Mouse (Mus musculus): ENCODE data around the gene 4930452B06Rik. TPM values are rescaled to one million over a fixed set of nuclear protein-coding genes. Genes with fewer than 3 reads are reported as not detected.

Gene 4930452B06Rik
- polyA plus RNA-seq (2016; fragmentation: Nextera tagmentation; extraction: Ambion mirVana), result 14.0 and 20.5 TPM in 2 replicates

DNA sequence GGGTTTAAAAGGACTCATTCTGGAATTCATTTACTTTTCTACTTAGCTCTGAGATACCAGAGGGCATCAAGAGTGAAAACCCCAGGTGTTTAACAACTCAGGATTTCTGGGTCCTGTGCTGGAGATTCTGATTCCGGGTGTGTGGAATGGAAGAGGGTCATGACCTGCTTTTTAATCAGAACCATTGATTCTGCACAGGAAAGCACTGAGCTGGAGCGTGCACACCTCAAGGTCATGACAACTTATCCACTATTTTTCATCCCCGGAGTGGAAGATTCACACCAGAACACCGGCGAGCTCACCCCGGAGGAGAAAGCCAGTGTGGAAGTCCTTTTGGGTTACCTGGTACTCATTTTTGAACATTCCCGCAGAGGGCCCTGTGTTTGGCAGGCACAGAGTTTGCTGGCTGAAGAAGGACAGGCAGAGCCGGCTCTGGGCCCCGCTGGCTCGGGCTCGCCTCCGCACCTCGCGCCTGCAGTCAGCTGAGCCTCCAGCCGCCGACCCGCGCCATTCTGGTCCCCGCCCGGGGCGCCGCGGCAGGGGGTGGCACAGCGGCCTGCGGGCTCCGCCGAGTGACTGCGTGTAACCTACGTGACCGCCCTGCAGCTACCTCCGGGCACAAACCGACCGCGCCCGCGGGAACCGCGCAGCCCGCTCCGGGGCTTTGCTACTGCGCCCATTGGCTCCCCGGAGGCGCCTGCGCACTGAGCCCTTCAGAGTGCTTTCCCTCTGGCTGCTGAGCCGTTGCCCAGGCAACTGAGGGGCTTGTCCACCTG lies at the start of gene 4930452B06Rik:
TSS of gene 4930452B06Rik (minus strand) at position 605 of the 776 bp plus-strand sequence.
- peak; percentile 93 for DNase-seq (ENCODE audit: low spot score)
- Histone ChIP-seq H3K4me1 (no peaks in the 10 kb centered on the region; the same call in 1 of the 2 replicates), H3K27ac (peak within 1 kb of the TSS; percentile 94), H3K9me3 (no peaks in the 10 kb centered on the region), H3K4me3 (peak within 1 kb of the TSS; percentile 82), H3K27me3 (ENCODE audit: insufficient read depth, poor library complexity, severe bottlenecking) (no peaks in the 10 kb centered on the region), H3K36me3 (0 out of 2 replicates have a peak, but pooled peaks cover 4% of the 10 kb centered on the region)
- WGBS, result 1% methylated on average over 45 of the region's 45 CpGs

- no peak for DNase-seq (ENCODE audit: low spot score)
- Histone ChIP-seq H3K4me3 (no peak overlapping the region), H3K36me3 (no peaks in the 10 kb centered on the region), H3K27ac (no peak overlapping the region), H3K4me1 (no peaks in the 10 kb centered on the region), H3K27me3 (ENCODE audit: insufficient read depth, poor library complexity, severe bottlenecking) (no peaks in the 10 kb centered on the region), H3K9me3 (no peaks in the 10 kb centered on the region)
- WGBS, result 89% methylated on average over 4 of the region's 4 CpGs
Measured at GRCm38 (mm10) chr14:8712674-8713073, 46.6 kb upstream of the 4930452B06Rik start.

DNA sequence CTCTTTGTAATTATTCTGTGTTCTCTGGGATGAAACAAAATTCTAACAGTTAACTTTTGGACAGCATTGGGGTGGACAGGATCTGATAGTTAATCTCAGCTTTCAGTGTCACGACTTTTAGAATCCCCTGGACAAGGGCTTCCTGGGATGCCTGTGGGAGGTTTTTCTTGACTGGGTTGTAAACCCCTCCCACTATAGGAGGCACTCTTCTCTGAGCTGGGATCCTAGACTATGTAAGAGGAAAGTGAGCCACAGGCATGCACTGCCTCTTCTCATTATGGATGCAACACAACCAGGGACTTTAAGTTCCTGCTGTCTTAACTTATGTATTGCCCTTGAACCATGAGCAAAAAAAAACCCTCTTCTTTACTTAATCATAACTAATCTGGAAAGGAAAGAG lies 23.4 kb upstream of the 4930452B06Rik start:
- Histone ChIP-seq H3K4me1 (no peaks in the 10 kb centered on the region), H3K36me3 (no peaks in the 10 kb centered on the region), H3K27me3 (ENCODE audit: insufficient read depth, poor library complexity, severe bottlenecking) (no peaks in the 10 kb centered on the region), H3K4me3 (no peak overlapping the region), H3K9me3 (no peaks in the 10 kb centered on the region), H3K27ac (no peak overlapping the region)
- DNase-seq (ENCODE audit: low spot score), result no peak
- 18% methylated on average over 1 of the region's 1 CpGs for WGBS

- no peaks in the 10 kb centered on the region for H3K27me3 ChIP-seq (ENCODE audit: insufficient read depth, poor library complexity, severe bottlenecking)
- H3K9me3 ChIP-seq, result no peaks in the 10 kb centered on the region
- H3K27ac ChIP-seq, result no peak overlapping the region
- H3K4me1 ChIP-seq, result no peaks in the 10 kb centered on the region
- 97% methylated on average over 1 of the region's 1 CpGs for WGBS
- no peak for DNase-seq (ENCODE audit: low spot score)
- no peaks in the 10 kb centered on the region for H3K36me3 ChIP-seq
- H3K4me3 ChIP-seq, result no peak overlapping the region
Measured at GRCm38 (mm10) chr14:8688462-8688861, 22.4 kb upstream of the 4930452B06Rik start.

DNA sequence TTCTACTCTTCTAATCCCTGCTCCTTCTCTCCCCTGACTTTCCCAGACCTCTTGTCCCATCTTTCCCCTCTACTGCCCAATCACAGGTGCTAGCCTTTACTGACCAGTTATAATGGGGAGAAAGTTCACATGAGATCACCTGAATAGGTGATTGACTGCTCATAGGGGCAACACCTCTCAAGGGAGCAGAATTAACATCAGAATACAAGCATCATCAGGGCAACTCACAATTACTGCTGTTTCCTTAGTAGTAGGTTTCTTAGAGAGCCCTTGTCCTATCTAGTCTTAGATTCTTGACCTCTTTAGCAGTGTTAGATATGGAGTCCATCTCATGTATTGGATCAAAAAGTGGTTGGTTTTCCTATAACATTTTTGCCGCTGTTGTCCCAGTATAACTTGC lies 20.1 kb upstream of the 4930452B06Rik start:
- no peak for DNase-seq (ENCODE audit: low spot score)
- Histone ChIP-seq H3K27me3 (ENCODE audit: insufficient read depth, poor library complexity, severe bottlenecking) (no peaks in the 10 kb centered on the region), H3K4me3 (no peak overlapping the region), H3K36me3 (no peaks in the 10 kb centered on the region), H3K4me1 (no peaks in the 10 kb centered on the region), H3K27ac (no peak overlapping the region), H3K9me3 (no peaks in the 10 kb centered on the region)
- 84% methylated on average over 1 of the region's 1 CpGs for WGBS

DNA sequence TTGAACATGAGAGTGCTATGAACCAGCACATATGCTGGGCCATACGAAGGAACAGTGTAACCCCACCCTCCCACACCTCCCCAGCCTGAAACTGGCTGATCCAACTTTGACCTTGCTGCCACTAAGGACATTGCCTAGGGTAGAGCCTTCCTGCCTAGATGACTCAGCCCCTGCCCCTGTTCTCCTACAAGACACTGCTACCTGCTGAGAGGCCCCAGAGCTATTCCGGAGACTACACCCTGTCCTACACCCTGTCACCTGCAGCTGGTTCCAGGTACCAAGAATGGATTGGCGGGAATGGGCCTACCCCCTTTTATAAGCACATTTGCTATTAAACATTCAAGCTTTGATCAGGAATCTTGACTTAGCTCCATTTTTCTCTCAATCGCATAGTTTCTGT lies 13.9 kb upstream of the 4930452B06Rik start:
- no peaks in the 10 kb centered on the region for H3K27me3 ChIP-seq (ENCODE audit: insufficient read depth, poor library complexity, severe bottlenecking)
- no peaks in the 10 kb centered on the region for H3K9me3 ChIP-seq
- no peaks in the 10 kb centered on the region for H3K4me1 ChIP-seq
- DNase-seq (ENCODE audit: low spot score), result no peak
- 82% methylated on average over 4 of the region's 4 CpGs for WGBS
- H3K27ac ChIP-seq, result no peak overlapping the region
- no peak overlapping the region for H3K4me3 ChIP-seq
- no peaks in the 10 kb centered on the region for H3K36me3 ChIP-seq

DNA sequence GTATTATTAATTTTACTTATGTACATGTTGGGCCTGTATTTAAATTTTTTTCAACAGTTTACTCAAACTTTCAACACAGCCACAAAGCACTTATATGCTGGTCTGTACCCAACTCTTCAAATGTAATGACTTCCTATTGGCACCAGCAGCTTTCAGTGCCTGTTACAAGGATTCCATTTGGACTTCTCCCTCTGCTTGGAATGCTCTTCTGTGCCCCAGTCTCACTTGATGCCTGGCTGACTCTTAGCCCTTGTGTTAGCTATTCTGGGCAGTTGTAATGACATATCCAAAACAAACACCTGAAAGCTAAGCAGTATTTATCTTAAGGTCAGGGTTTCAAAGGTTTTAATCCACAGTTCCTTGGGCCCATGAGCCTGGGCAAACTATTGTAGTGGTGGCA lies 5.7 kb downstream of the 4930452B06Rik start:
- no peak for DNase-seq (ENCODE audit: low spot score)
- Histone ChIP-seq H3K27me3 (ENCODE audit: insufficient read depth, poor library complexity, severe bottlenecking) (no peaks in the 10 kb centered on the region), H3K4me1 (no peaks in the 10 kb centered on the region), H3K4me3 (no peak overlapping the region), H3K27ac (no peak overlapping the region), H3K36me3 (peaks cover 12% of the 10 kb centered on the region), H3K9me3 (no peaks in the 10 kb centered on the region)

GRCm38 (mm10) chr14:8641650-8642279 lies 24.3 kb downstream of the 4930452B06Rik start:
- Histone ChIP-seq H3K4me1 (no peaks in the 10 kb centered on the region), H3K9me3 (no peaks in the 10 kb centered on the region), H3K27ac (no peak overlapping the region), H3K4me3 (no peak overlapping the region), H3K27me3 (ENCODE audit: insufficient read depth, poor library complexity, severe bottlenecking) (no peaks in the 10 kb centered on the region), H3K36me3 (no peaks in the 10 kb centered on the region)
- no peak for DNase-seq (ENCODE audit: low spot score)
- 65% methylated on average over 9 of the region's 9 CpGs for WGBS

- H3K36me3 ChIP-seq, result no peaks in the 10 kb centered on the region
- no peaks in the 10 kb centered on the region for H3K27me3 ChIP-seq (ENCODE audit: insufficient read depth, poor library complexity, severe bottlenecking)
- no peak overlapping the region for H3K4me3 ChIP-seq
- H3K9me3 ChIP-seq, result no peaks in the 10 kb centered on the region
- no peak overlapping the region for H3K27ac ChIP-seq
- no peak for DNase-seq (ENCODE audit: low spot score)
- WGBS, result 83% methylated on average over 6 of the region's 6 CpGs
- H3K4me1 ChIP-seq, result no peaks in the 10 kb centered on the region
Measured at GRCm38 (mm10) chr14:8632211-8632610, 33.8 kb downstream of the 4930452B06Rik start.

GRCm38 (mm10) chr14:8628406-8628805 lies 37.6 kb downstream of the 4930452B06Rik start:
- 88% methylated on average over 5 of the region's 5 CpGs for WGBS
- DNase-seq (ENCODE audit: low spot score), result no peak
- no peaks in the 10 kb centered on the region; the same call in 1 of the 2 replicates for H3K36me3 ChIP-seq
- no peak overlapping the region for H3K4me3 ChIP-seq
- H3K27ac ChIP-seq, result no peak overlapping the region
- H3K27me3 ChIP-seq (ENCODE audit: insufficient read depth, poor library complexity, severe bottlenecking), result no peaks in the 10 kb centered on the region
- no peaks in the 10 kb centered on the region for H3K9me3 ChIP-seq
- H3K4me1 ChIP-seq, result no peaks in the 10 kb centered on the region

DNA sequence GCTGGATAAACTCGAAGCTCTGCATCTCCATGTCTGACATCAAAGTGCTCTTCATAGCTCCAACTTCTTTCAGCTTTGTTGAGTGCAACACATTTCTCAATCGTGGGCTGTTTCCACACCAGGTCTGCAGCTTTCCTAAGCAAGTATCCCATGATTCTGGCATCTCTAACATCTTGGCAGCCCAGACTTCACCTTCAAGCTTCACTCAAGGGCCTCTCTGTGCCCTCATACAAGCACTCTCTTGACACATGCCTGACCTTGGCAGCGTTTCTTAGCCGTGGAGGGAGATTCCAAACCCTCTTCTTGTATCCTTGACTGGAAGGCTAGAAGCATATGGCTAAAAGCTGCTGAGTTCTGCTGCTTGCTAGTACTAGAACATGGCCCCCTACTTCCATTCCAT lies 38.6 kb downstream of the 4930452B06Rik start:
- WGBS, result 83% methylated on average over 4 of the region's 4 CpGs
- H3K4me3 ChIP-seq, result no peak overlapping the region
- H3K4me1 ChIP-seq, result no peaks in the 10 kb centered on the region
- H3K27me3 ChIP-seq (ENCODE audit: insufficient read depth, poor library complexity, severe bottlenecking), result no peaks in the 10 kb centered on the region
- no peak overlapping the region for H3K27ac ChIP-seq
- H3K36me3 ChIP-seq, result no peaks in the 10 kb centered on the region; the same call in 1 of the 2 replicates
- no peak for DNase-seq (ENCODE audit: low spot score)
- no peaks in the 10 kb centered on the region for H3K9me3 ChIP-seq

DNA sequence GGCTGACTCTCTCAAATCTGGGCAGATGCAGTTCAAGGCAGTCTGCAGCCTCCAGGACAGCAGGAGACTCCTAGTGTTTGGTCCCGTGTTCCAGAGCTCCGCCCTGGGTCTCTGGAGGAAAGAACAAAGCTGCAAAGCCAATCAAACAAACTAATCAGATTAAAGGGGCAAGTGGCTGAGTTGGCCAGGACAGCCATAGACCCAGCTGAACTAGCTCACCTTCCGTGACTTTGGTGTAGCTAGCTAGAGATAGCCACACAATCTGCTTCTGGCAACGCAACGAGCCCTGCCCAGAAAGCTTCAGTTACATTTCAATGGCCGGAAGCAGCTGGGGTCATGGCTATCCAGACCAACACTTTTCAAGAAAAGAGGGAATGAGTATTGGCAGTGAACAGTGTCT lies 44.9 kb downstream of the 4930452B06Rik start:
- 42% methylated on average over 6 of the region's 6 CpGs for WGBS
- Histone ChIP-seq H3K36me3 (no peaks in the 10 kb centered on the region; the same call in 1 of the 2 replicates), H3K27ac (no peak overlapping the region), H3K4me1 (no peaks in the 10 kb centered on the region), H3K27me3 (ENCODE audit: insufficient read depth, poor library complexity, severe bottlenecking) (no peaks in the 10 kb centered on the region), H3K9me3 (no peaks in the 10 kb centered on the region), H3K4me3 (no peak overlapping the region)
- DNase-seq (ENCODE audit: low spot score), result no peak

- Histone ChIP-seq H3K36me3 (no peaks in the 10 kb centered on the region; the same call in 1 of the 2 replicates), H3K4me3 (no peak overlapping the region), H3K4me1 (no peaks in the 10 kb centered on the region), H3K9me3 (no peaks in the 10 kb centered on the region), H3K27ac (no peak overlapping the region), H3K27me3 (ENCODE audit: insufficient read depth, poor library complexity, severe bottlenecking) (no peaks in the 10 kb centered on the region)
- 82% methylated on average over 5 of the region's 5 CpGs for WGBS
- no peak for DNase-seq (ENCODE audit: low spot score)
Measured at GRCm38 (mm10) chr14:8620580-8620979, 45.5 kb downstream of the 4930452B06Rik start.

All from heart, embryonic 10.5 days (tissue).